ENCODE assay signal across 10 mouse cellular contexts in genomic region chr11:32946481-32947001, GRCm38 (mm10).
DNase-seq lines count a peak whose midpoint lies in the region; ATAC-seq and TF ChIP-seq lines count a peak whose summit lies in the region.
"Had no signal": no experiment of that assay in that cellular context is flagged by ENCODE, and none has a peak within 500 bp of the region (broad histone marks: within the 10 kb centered on the region; RNA-seq: fewer than 3 reads in every experiment).

No protein-coding gene starts in this region.

- H3K36me3 ChIP-seq in lung, embryonic 14.5 days (ENCODE audit: insufficient read depth) = no peaks in the 10 kb centered on the region
- no peaks in the 10 kb centered on the region for H3K36me3 ChIP-seq in heart, embryonic 10.5 days
- H3K36me3 ChIP-seq: embryonic facial prominence, embryonic 13.5 days; neural tube, embryonic 15.5 days had no signal

- H3K4me3 ChIP-seq in lung, embryonic 14.5 days (ENCODE audit: low read depth, low read length) = no peak overlapping the region
- no peak overlapping the region for H3K4me3 ChIP-seq in heart, embryonic 10.5 days
- H3K4me3 ChIP-seq: embryonic facial prominence, embryonic 13.5 days; neural tube, embryonic 15.5 days had no signal

- TF ChIP-seq CTCF in lung, embryonic 14.5 days (IDR thresholded peaks at IDR 0.05; ENCODE audit: low read depth) = no peak

- H3K9me3 ChIP-seq in lung, embryonic 14.5 days (ENCODE audit: low read depth, low read length) = no peaks in the 10 kb centered on the region
- no peaks in the 10 kb centered on the region for H3K9me3 ChIP-seq in heart, embryonic 10.5 days
- H3K9me3 ChIP-seq: embryonic facial prominence, embryonic 13.5 days; neural tube, embryonic 15.5 days had no signal

- H3K4me2 ChIP-seq in lung, embryonic 14.5 days = no peak overlapping the region
- H3K4me2 ChIP-seq: embryonic facial prominence, embryonic 13.5 days; neural tube, embryonic 15.5 days had no signal

- no peak overlapping the region; the same call in 1 of the 2 replicates for H3K27ac ChIP-seq in lung, embryonic 14.5 days (ENCODE audit: low read depth)
- H3K27ac ChIP-seq in heart, embryonic 10.5 days = peak overlapping the region; percentile 70
- H3K27ac ChIP-seq: embryonic facial prominence, embryonic 13.5 days; neural tube, embryonic 15.5 days had no signal

- DNase-seq in lung, embryonic 14.5 days = peak; percentile 26
- no peak for DNase-seq in lung, adult 18-20 months
- peak; percentile 58 to 71 for DNase-seq in cerebellum, postnatal 10 days
- DNase-seq in heart, embryonic 10.5 days (ENCODE audit: low spot score) = peak; percentile 76
- DNase-seq in kidney, postnatal 10 days = peak; percentile 56
- no peak for DNase-seq in embryo, embryonic 10 days (ENCODE audit: low spot score)
- DNase-seq: thymus, postnatal 4 days had no signal

- H3K9ac ChIP-seq in lung, embryonic 14.5 days = no peak overlapping the region
- H3K9ac ChIP-seq: embryonic facial prominence, embryonic 13.5 days; neural tube, embryonic 15.5 days had no signal

- no peaks in the 10 kb centered on the region for H3K27me3 ChIP-seq in lung, embryonic 14.5 days (ENCODE audit: insufficient read depth, low read length)
- peaks cover 21% of the 10 kb centered on the region for H3K27me3 ChIP-seq in heart, embryonic 10.5 days (ENCODE audit: insufficient read depth, poor library complexity, severe bottlenecking)
- H3K27me3 ChIP-seq: neural tube, embryonic 15.5 days had no signal

- ATAC-seq in lung, embryonic 14.5 days (ENCODE audit: insufficient read depth) = no peak
- ATAC-seq in granulocyte monocyte progenitor cell, adult 5-6 weeks (replicated peaks; ENCODE audit: poor library complexity, severe bottlenecking) = no peak

- WGBS in lung, embryonic 14.5 days = 46% methylated on average over 3 of the region's 3 CpGs
- 24% methylated on average over 3 of the region's 3 CpGs for WGBS in heart, embryonic 10.5 days

- no peaks in the 10 kb centered on the region for H3K4me1 ChIP-seq in lung, embryonic 14.5 days (ENCODE audit: insufficient read depth)
- peaks cover 19% of the 10 kb centered on the region for H3K4me1 ChIP-seq in heart, embryonic 10.5 days

Comparison
In these comparisons a context has a peak if more than half of its experiments do, and no peak if none do; other contexts are left out.
1. DNase-seq: peak in lung, embryonic 14.5 days (single experiment), cerebellum, postnatal 10 days (2 of 2), heart, embryonic 10.5 days (single experiment) and kidney, postnatal 10 days (single experiment); none in lung, adult 18-20 months (0 of 2) and embryo, embryonic 10 days (single experiment).